16 mouse cellular contexts compared by ENCODE assay signal in the genomic region with DNA sequence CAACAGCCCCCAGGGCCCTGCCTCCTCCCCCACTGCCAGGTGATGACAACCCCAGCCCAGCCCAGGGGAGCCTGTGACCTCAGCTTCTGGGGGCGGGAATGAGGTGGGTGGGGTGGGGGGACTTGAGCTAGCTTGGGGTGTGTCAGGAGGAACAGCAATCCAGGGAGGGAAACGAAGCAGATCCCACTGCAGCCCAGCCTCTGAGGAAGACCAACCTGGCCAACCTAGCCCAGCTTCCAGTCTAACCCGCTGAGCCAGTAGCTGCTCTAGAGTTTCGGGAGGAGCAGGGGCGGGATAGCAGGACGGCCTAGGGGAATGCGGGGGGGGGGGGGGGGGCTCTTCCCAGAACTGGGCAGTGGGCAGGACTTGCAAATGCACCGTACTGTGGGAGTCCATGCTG. TPM values are rescaled to one million over a fixed set of nuclear protein-coding genes. Genes with fewer than 3 reads are reported as not detected.
A peak's percentile ranks its signal among the peaks of the same experiment; 100 is the strongest.
DNase-seq lines count a peak whose midpoint lies in the region; ATAC-seq and TF ChIP-seq lines count a peak whose summit lies in the region.
"Had no signal": no experiment of that assay in that cellular context is flagged by ENCODE, and none has a peak within 500 bp of the region (broad histone marks: within the 10 kb centered on the region; RNA-seq: fewer than 3 reads in every experiment).

No protein-coding gene starts in this region.

- no peak for TF ChIP-seq POLR2A in lung, adult 2 months (IDR thresholded peaks at IDR 0.05; ENCODE audit: borderline replicate concordance, extremely low read depth, low read depth, low read length)

- H3K36me3 ChIP-seq in heart, embryonic 16.5 days (ENCODE audit: control insufficient read depth, insufficient read depth): no peaks in the 10 kb centered on the region
- no peaks in the 10 kb centered on the region for H3K36me3 ChIP-seq in lung, embryonic 16.5 days (ENCODE audit: control insufficient read depth, insufficient read depth, low read length)
- no peaks in the 10 kb centered on the region; the same call in 1 of the 2 replicates for H3K36me3 ChIP-seq in limb, embryonic 10.5 days
- H3K36me3 ChIP-seq in stomach, postnatal 0 days (ENCODE audit: control insufficient read depth, insufficient read depth, low read length): no peaks in the 10 kb centered on the region
- H3K36me3 ChIP-seq: hindbrain, embryonic 15.5 days; midbrain, embryonic 10.5 days had no signal

- no peak for ATAC-seq in heart, embryonic 16.5 days (replicated peaks; ENCODE audit: extremely low read depth, insufficient read depth, low FRiP score)
- peak; percentile 34 for ATAC-seq in lung, embryonic 16.5 days (ENCODE audit: low read depth)
- no peak for ATAC-seq in stomach, postnatal 0 days (ENCODE audit: low FRiP score, low TSS enrichment)
- ATAC-seq: CD4-positive, CD25-positive, alpha-beta regulatory T cell, adult 4 months; forebrain, embryonic 14.5 days had no signal

- no peak overlapping the region for H3K4me2 ChIP-seq in heart, embryonic 16.5 days (ENCODE audit: low read depth, low read length)
- no peak overlapping the region for H3K4me2 ChIP-seq in lung, embryonic 16.5 days (ENCODE audit: low read depth, low read length)
- H3K4me2 ChIP-seq in stomach, postnatal 0 days (replicated peaks; ENCODE audit: low read depth): no peak overlapping the region
- H3K4me2 ChIP-seq: hindbrain, embryonic 15.5 days had no signal

- peaks cover 55% of the 10 kb centered on the region for H3K4me1 ChIP-seq in heart, embryonic 16.5 days (ENCODE audit: control insufficient read depth, insufficient read depth, low read length)
- peaks cover 45% of the 10 kb centered on the region for H3K4me1 ChIP-seq in lung, embryonic 16.5 days (replicated peaks; ENCODE audit: control insufficient read depth, insufficient read depth, low read length)
- peaks cover 11% of the 10 kb centered on the region for H3K4me1 ChIP-seq in lung, adult 2 months (ENCODE audit: control insufficient read depth, insufficient read depth, low read length)
- H3K4me1 ChIP-seq in limb, embryonic 10.5 days: peaks cover 26% of the 10 kb centered on the region
- H3K4me1 ChIP-seq in stomach, postnatal 0 days (replicated peaks; ENCODE audit: control insufficient read depth, insufficient read depth): 0 out of 2 replicates have a peak, but pooled peaks cover 3% of the 10 kb centered on the region

- peak; percentile 27 for TF ChIP-seq EP300 in stomach, postnatal 0 days (optimal IDR thresholded peaks at IDR 0.05)

- H3K9ac ChIP-seq in heart, embryonic 16.5 days (ENCODE audit: low read length): peak overlapping the region; percentile 44
- H3K9ac ChIP-seq in lung, embryonic 16.5 days (ENCODE audit: low read length): 0 out of 2 replicates have a peak overlapping the region, but pooled peaks have one; percentile 26
- no peak overlapping the region for H3K9ac ChIP-seq in stomach, postnatal 0 days (ENCODE audit: low read length)
- H3K9ac ChIP-seq: hindbrain, embryonic 15.5 days had no signal

- no peak overlapping the region for H3K4me3 ChIP-seq in heart, embryonic 16.5 days (ENCODE audit: low read length)
- no peak overlapping the region for H3K4me3 ChIP-seq in lung, embryonic 16.5 days (ENCODE audit: low read length)
- H3K4me3 ChIP-seq in lung, adult 2 months (replicated peaks; ENCODE audit: extremely low read depth, low read depth, low read length): no peak overlapping the region
- peak overlapping the region; percentile 9; the same call in 1 of the 2 replicates for H3K4me3 ChIP-seq in limb, embryonic 10.5 days
- H3K4me3 ChIP-seq in stomach, postnatal 0 days (ENCODE audit: low read depth, low read length): no peak overlapping the region
- H3K4me3 ChIP-seq: hindbrain, embryonic 15.5 days; midbrain, embryonic 10.5 days; myocyte had no signal

- no peak for TF ChIP-seq CTCF in lung, adult 2 months (IDR thresholded peaks at IDR 0.05; ENCODE audit: insufficient read depth, low read length)
- TF ChIP-seq CTCF in stomach, postnatal 0 days (IDR thresholded peaks at IDR 0.05; ENCODE audit: low read depth): no peak

- no peaks in the 10 kb centered on the region for H3K9me3 ChIP-seq in heart, embryonic 16.5 days (replicated peaks; ENCODE audit: control insufficient read depth, low read length)
- H3K9me3 ChIP-seq in lung, embryonic 16.5 days (ENCODE audit: control insufficient read depth, low read length): no peaks in the 10 kb centered on the region
- H3K9me3 ChIP-seq in limb, embryonic 10.5 days (replicated peaks): no peaks in the 10 kb centered on the region
- H3K9me3 ChIP-seq in stomach, postnatal 0 days (ENCODE audit: control insufficient read depth, low read length): no peaks in the 10 kb centered on the region
- H3K9me3 ChIP-seq: hindbrain, embryonic 15.5 days; midbrain, embryonic 10.5 days had no signal

- WGBS in heart, embryonic 16.5 days: 23% methylated on average over 7 of the region's 8 CpGs
- WGBS in lung, embryonic 16.5 days: 17% methylated on average over 7 of the region's 8 CpGs
- WGBS in lung, adult 2 months: 36% methylated on average over 8 of the region's 8 CpGs
- 9% methylated on average over 6 of the region's 8 CpGs for WGBS in limb, embryonic 10.5 days
- 9% methylated on average over 5 of the region's 8 CpGs for WGBS in stomach, postnatal 0 days

- H3K27ac ChIP-seq in heart, embryonic 16.5 days (ENCODE audit: low read length): peak overlapping the region; percentile 96
- H3K27ac ChIP-seq in lung, embryonic 16.5 days (ENCODE audit: low read length): peak overlapping the region; percentile 90
- H3K27ac ChIP-seq in limb, embryonic 10.5 days: no peak overlapping the region
- peak overlapping the region; percentile 84 for H3K27ac ChIP-seq in stomach, postnatal 0 days (replicated peaks)
- H3K27ac ChIP-seq: hindbrain, embryonic 15.5 days; midbrain, embryonic 10.5 days had no signal

- no peak for DNase-seq in heart, adult 9 months (ENCODE audit: low spot score in 2 of 2)
- no peak for DNase-seq in lung, adult 2 months
- DNase-seq in limb, embryonic 10.5 days (ENCODE audit: low spot score): no peak
- DNase-seq in stomach, postnatal 0 days (ENCODE audit: low spot score): no peak
- DNase-seq in adrenal gland, adult 2 months: no peak
- DNase-seq: cerebellum, adult 8-10 months; gastrocnemius, postnatal 10 days; kidney, postnatal 36 days had no signal

- H3K27me3 ChIP-seq in heart, embryonic 16.5 days (ENCODE audit: control insufficient read depth, insufficient read depth, low read length): peaks cover 3% of the 10 kb centered on the region; the same call in 1 of the 2 replicates
- peaks cover 9% of the 10 kb centered on the region for H3K27me3 ChIP-seq in lung, embryonic 16.5 days (ENCODE audit: control insufficient read depth, insufficient read depth, low read depth, low read length)
- H3K27me3 ChIP-seq in limb, embryonic 10.5 days (ENCODE audit: low read depth, poor library complexity, severe bottlenecking): peaks cover 75% of the 10 kb centered on the region
- peaks cover 4% of the 10 kb centered on the region; the same call in 1 of the 2 replicates for H3K27me3 ChIP-seq in stomach, postnatal 0 days (ENCODE audit: control insufficient read depth, insufficient read depth, low read length)

RNA-seq across cellular contexts. Expression of a gene that starts 5.8 kb away (rescaled TPM):
- 0.37 and 0.39 TPM in 2 replicates for polyA plus RNA-seq in heart, embryonic 16.5 days (2015; fragmentation: Nextera tagmentation; extraction: Ambion mirVana)
- 0.13 TPM in 1 of 2 replicates, not detected in the other for polyA plus RNA-seq in lung, embryonic 16.5 days (2015; fragmentation: Nextera tagmentation; extraction: Ambion mirVana)
- 2.0 and 3.5 TPM in 2 replicates for polyA plus RNA-seq in lung, adult 2 months (2012; rRNA removed)
- 0.61 TPM in 1 of 2 replicates, not detected in the other for polyA plus RNA-seq in limb, embryonic 10.5 days (2016; fragmentation: Nextera tagmentation; extraction: Ambion mirVana)
- polyA plus RNA-seq in stomach, postnatal 0 days (2015; fragmentation: Nextera tagmentation; extraction: Ambion mirVana): not detected in 2 replicates
- total RNA-seq in adrenal gland, adult 2 months (2021): 100 to 1,000 TPM; 314 to 601 TPM
- 379 and 598 TPM in 2 replicates for polyA plus RNA-seq in adrenal gland, adult 2 months (2012; rRNA removed)
- total RNA-seq: liver, adult 2 months had no signal
- polyA plus RNA-seq: CD4-positive, CD25-positive, alpha-beta regulatory T cell, adult 4 months; liver, adult 2 months; midbrain, embryonic 10.5 days had no signal

RNA-seq across cellular contexts. Expression of a gene that starts 8.3 kb away (rescaled TPM):
- 18.0 and 19.0 TPM in 2 replicates for polyA plus RNA-seq in heart, embryonic 16.5 days (2015; fragmentation: Nextera tagmentation; extraction: Ambion mirVana)
- 15.0 and 16.2 TPM in 2 replicates for polyA plus RNA-seq in lung, embryonic 16.5 days (2015; fragmentation: Nextera tagmentation; extraction: Ambion mirVana)
- polyA plus RNA-seq in lung, adult 2 months (2012; rRNA removed): 26.6 and 28.1 TPM in 2 replicates
- polyA plus RNA-seq in limb, embryonic 10.5 days (2016; fragmentation: Nextera tagmentation; extraction: Ambion mirVana): 9.7 and 10.5 TPM in 2 replicates
- 11.0 and 13.4 TPM in 2 replicates for polyA plus RNA-seq in stomach, postnatal 0 days (2015; fragmentation: Nextera tagmentation; extraction: Ambion mirVana)
- total RNA-seq in adrenal gland, adult 2 months (2021): 1 to 10 TPM; 4.7 to 5.9 TPM
- polyA plus RNA-seq in adrenal gland, adult 2 months (2012; rRNA removed): 18.4 and 20.3 TPM in 2 replicates

RNA-seq across cellular contexts. Expression of a gene that starts 8.4 kb away (rescaled TPM):
- polyA plus RNA-seq in heart, embryonic 16.5 days (2015; fragmentation: Nextera tagmentation; extraction: Ambion mirVana): 175 TPM in 2 replicates
- polyA plus RNA-seq in lung, embryonic 16.5 days (2015; fragmentation: Nextera tagmentation; extraction: Ambion mirVana): 6.7 and 8.0 TPM in 2 replicates
- polyA plus RNA-seq in lung, adult 2 months (2012; rRNA removed): 73.7 and 136 TPM in 2 replicates
- polyA plus RNA-seq in limb, embryonic 10.5 days (2016; fragmentation: Nextera tagmentation; extraction: Ambion mirVana): 0.16 and 0.40 TPM in 2 replicates
- polyA plus RNA-seq in stomach, postnatal 0 days (2015; fragmentation: Nextera tagmentation; extraction: Ambion mirVana): 0.13 and 0.38 TPM in 2 replicates
- under 1 TPM; 0.31 to 0.32 TPM for total RNA-seq in adrenal gland, adult 2 months (2021)
- polyA plus RNA-seq in adrenal gland, adult 2 months (2012; rRNA removed): 0.46 and 0.54 TPM in 2 replicates
- polyA plus RNA-seq: CD4-positive, CD25-positive, alpha-beta regulatory T cell, adult 4 months; forebrain, embryonic 14.5 days; hindbrain, embryonic 15.5 days; midbrain, embryonic 10.5 days had no signal

RNA-seq across cellular contexts. Expression of a gene that starts 20.2 kb away (rescaled TPM):
- 34.1 and 41.9 TPM in 2 replicates for polyA plus RNA-seq in heart, embryonic 16.5 days (2015; fragmentation: Nextera tagmentation; extraction: Ambion mirVana)
- 39.3 and 41.4 TPM in 2 replicates for polyA plus RNA-seq in lung, embryonic 16.5 days (2015; fragmentation: Nextera tagmentation; extraction: Ambion mirVana)
- polyA plus RNA-seq in lung, adult 2 months (2012; rRNA removed): 31.7 and 33.8 TPM in 2 replicates
- 24.5 and 30.9 TPM in 2 replicates for polyA plus RNA-seq in limb, embryonic 10.5 days (2016; fragmentation: Nextera tagmentation; extraction: Ambion mirVana)
- polyA plus RNA-seq in stomach, postnatal 0 days (2015; fragmentation: Nextera tagmentation; extraction: Ambion mirVana): 26.9 and 30.7 TPM in 2 replicates
- total RNA-seq in adrenal gland, adult 2 months (2021): 1 to 10 TPM; 2.4 to 5.9 TPM
- 7.0 and 7.2 TPM in 2 replicates for polyA plus RNA-seq in adrenal gland, adult 2 months (2012; rRNA removed)

RNA-seq across cellular contexts. Expression of a gene that starts 33.9 kb away (rescaled TPM):
- 43.0 and 43.2 TPM in 2 replicates for polyA plus RNA-seq in heart, embryonic 16.5 days (2015; fragmentation: Nextera tagmentation; extraction: Ambion mirVana)
- 55.9 and 61.3 TPM in 2 replicates for polyA plus RNA-seq in lung, embryonic 16.5 days (2015; fragmentation: Nextera tagmentation; extraction: Ambion mirVana)
- polyA plus RNA-seq in lung, adult 2 months (2012; rRNA removed): 131 and 143 TPM in 2 replicates
- 37.8 and 41.3 TPM in 2 replicates for polyA plus RNA-seq in limb, embryonic 10.5 days (2016; fragmentation: Nextera tagmentation; extraction: Ambion mirVana)
- polyA plus RNA-seq in stomach, postnatal 0 days (2015; fragmentation: Nextera tagmentation; extraction: Ambion mirVana): 24.9 TPM in 2 replicates
- 10 to 100 TPM; 20.8 to 23.5 TPM for total RNA-seq in adrenal gland, adult 2 months (2021)
- polyA plus RNA-seq in adrenal gland, adult 2 months (2012; rRNA removed): 65.3 and 67.8 TPM in 2 replicates

Comparison
In these comparisons a context has a peak if more than half of its experiments do, and no peak if none do; other contexts are left out.
1. RNA of a gene that starts 5.8 kb away (polyA plus RNA-seq): 379 to 598 TPM in adrenal gland, adult 2 months; 2.0 to 3.5 TPM in lung, adult 2 months, 0.61 TPM in limb, embryonic 10.5 days, 0.37 to 0.39 TPM in heart, embryonic 16.5 days, 0.13 TPM in lung, embryonic 16.5 days and not detected in stomach, postnatal 0 days; every median in the first group is over 10 times any median in the second.